Mouse (Mus musculus) B cell, adult 2 months (primary cell): ENCODE results near the gene Fbln5.

Source experiments
- DNase-seq, 2 experiments: peaks; one replicate each; pipeline ENCODE4 v3.0.0; 2022

Fbln5 gene

GRCm38 (mm10) chr12:101807400-101807799 is 11.5 kb downstream of the Fbln5 start:
- no peak for DNase-seq

GRCm38 (mm10) chr12:101802445-101802844 is 16.4 kb downstream of the Fbln5 start:
- no peak for DNase-seq

DNA sequence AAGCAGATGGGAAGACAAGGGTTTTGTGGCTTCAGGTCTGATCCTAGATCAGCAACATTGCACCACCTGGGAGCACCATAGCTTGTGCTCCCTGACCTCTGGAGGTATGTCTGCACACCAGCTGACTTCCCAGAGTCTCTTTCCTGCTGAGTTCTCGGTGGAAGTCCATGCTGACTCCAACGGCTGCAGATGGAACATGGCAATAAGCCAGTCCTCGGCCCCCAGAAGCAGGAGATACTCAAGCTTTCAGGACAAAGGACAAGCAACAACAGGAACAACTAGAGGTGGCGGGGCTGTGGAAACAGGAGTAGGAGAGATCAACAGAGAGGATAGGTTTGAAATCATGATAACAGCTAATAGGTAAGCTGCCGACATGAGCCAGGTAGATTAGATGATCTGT is 17.1 kb downstream of the Fbln5 start:
- no peak for DNase-seq

DNA sequence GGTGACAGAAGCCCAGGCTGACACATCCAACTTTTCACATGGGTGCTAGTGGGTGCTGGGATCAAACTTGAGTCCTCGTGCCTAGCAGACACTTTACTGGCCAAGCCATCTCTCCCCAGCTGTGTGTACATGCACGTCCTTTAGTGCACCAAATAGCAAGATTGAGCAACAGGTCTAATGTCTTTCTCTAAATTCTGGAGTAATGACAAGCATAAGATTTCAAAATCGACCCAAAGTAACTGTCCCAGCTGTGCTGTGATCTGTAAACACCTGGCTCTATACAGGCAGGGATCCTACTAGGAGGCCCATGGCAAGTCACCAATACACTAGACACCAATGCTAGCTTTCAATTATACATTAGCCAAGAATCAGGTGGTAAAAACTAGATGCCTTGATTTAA is 17.8 kb downstream of the Fbln5 start:
- DNase-seq = no peak

GRCm38 (mm10) chr12:101798189-101798922 is 20.5 kb downstream of the Fbln5 start:
- DNase-seq = no peak

DNA sequence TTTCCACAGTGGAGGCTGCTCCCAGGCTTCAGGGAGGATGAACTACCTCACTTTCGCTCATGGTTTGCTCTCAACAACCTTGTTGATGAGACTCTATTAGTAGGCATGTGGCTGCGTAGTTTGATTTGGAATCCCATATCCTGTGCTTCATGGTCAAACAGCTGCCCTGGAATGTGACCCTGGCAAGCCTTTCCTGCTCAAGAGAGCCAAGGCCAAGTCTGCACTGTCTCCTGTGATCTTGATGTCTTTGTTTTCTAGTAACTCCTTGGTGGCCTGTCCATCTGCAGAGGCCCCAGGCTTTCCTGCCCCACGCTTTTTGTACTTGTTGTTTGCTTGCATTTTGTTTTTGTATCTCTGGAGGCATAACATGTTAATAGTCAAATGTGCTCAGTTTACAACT is 24.4 kb downstream of the Fbln5 start:
- DNase-seq = no peak

GRCm38 (mm10) chr12:101793221-101793621 is 25.6 kb downstream of the Fbln5 start:
- no peak for DNase-seq

DNA sequence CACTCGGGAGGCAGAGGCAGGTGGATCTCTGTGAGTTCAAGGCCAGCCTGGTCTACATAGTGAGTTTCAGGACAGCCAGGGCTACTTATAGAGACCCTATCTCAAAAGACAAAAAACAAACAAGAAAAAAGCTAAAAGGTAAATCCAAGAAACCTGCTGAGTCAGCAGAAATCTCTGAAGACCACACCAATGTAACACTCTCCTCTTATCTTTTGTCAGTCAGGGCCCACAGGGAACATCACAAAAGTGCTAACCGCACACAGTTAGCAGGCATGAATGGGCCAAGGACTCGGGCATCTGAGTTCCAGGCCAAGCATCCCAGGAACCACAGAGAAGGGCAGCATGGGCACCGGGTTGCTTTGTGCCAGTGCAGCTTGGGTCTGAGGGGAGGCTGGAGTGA is 26.2 kb downstream of the Fbln5 start:
- no peak for DNase-seq

- DNase-seq = no peak
Measured at GRCm38 (mm10) chr12:101789767-101790166, 29.1 kb downstream of the Fbln5 start.

DNA sequence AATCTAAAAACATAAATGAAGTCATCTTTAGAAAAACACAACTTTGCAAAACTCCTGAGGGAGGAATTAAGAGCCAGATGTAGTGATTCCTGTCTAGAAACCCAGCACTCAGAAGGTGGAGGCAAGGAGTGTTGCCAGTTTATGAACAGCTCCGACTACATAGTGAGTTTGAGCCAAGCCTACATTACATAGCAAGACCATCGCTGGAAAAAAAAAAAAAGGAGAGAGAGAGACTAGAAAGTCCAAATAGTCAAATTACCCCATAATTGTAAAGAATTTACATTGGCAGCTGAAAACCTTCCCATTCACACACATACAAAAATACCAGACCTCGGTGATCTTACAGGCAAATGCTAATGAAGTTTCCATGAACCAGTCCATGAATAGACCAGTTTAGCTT is 29.6 kb downstream of the Fbln5 start:
- no peak for DNase-seq

- no peak for DNase-seq
Measured at GRCm38 (mm10) chr12:101782787-101783186, 36.1 kb downstream of the Fbln5 start.

DNA sequence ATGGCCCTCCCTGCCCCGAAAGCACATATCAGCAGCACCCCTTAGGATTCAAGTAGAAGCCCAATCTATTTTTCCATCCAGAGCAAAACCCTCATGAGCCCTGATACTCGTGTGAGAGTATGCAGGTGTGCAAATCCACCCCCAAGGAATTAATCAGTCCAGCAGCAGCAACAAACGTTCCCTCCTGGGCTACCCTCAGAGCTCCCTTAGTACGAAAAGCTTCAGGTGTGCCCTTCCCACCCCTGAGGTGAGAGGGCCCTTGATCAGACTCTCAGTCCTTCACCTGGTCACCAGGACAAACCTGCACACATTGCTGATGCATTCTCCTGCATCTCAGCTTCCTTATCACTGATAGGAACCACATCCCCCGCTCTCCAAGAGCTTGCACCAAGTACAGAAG is 37.9 kb downstream of the Fbln5 start:
- DNase-seq = no peak

DNA sequence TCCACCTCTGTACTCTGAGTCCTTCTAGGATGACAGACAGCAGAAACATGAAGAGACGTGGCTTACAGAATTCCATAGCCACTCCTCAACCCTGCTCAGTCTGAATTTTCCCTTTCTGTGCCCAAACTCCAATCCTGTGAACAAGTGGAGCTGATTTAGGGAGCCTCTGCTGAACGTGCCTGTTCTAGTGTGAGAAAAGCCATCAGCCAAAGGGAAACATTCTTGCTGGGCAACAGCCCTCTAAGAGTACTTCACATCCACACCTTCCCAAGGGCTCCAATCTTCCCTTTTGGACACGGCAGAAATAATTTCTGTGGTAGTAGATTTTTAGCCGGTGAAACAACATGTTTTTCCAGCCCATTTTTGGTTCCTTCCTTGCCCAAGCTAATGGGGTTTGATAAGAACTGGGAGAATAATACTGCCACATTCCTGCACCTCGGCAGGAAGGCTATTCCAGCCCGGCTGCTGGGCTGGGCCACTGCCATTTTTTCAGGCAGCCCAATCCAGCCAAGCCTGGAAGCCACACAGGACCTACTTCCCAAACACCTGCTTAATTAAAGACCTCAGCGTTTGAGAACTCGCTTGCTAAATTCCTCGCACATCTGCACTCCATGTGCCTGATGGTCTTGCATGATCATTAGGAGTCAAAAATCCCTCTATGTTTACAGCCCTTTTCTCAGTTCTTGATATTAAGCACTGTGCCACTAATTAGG is 41.1 kb downstream of the Fbln5 start:
- DNase-seq = no peak

DNA sequence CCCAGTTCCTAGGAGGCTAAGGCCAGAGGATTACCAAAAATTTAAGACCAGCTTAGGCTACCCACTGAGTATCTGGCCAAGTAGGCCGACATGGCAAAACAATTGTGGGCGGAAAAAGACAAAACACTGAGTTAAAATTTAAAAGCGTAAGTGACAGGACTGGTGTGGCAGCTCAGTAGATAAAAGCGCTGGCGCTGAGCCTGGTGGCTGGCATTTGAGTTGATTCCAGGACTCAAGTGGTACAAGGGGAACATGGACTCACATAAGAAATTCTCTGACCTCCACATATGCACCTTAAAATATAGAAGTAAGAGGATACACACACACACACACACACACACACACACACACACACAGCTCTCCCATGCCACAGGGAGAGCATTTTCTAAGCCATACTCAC is 42.5 kb downstream of the Fbln5 start:
- DNase-seq = no peak

DNA sequence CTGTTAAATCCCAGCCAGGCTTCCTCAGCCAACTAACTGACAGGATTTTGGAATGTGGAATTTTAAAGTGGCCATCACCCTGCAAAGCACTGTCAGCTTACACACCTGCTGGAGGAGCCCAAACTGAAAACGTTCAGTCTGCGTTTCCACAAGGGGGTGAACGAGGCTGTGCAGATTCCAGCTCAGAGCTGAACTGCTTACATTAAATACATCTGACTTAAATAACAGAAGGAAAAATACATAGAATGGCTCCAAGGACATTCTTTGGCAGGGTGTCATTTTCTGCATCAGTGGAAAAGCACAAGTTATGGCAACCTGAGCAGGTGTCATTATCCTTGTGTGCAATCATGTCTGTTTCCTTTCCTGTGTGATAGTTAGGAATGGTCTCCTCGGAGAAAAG is 44.7 kb downstream of the Fbln5 start:
- DNase-seq = no peak

- no peak for DNase-seq
Measured at GRCm38 (mm10) chr12:101772962-101773361, 45.9 kb downstream of the Fbln5 start.

- no peak for DNase-seq
Measured at GRCm38 (mm10) chr12:101770283-101771015, 48.4 kb downstream of the Fbln5 start.

DNA sequence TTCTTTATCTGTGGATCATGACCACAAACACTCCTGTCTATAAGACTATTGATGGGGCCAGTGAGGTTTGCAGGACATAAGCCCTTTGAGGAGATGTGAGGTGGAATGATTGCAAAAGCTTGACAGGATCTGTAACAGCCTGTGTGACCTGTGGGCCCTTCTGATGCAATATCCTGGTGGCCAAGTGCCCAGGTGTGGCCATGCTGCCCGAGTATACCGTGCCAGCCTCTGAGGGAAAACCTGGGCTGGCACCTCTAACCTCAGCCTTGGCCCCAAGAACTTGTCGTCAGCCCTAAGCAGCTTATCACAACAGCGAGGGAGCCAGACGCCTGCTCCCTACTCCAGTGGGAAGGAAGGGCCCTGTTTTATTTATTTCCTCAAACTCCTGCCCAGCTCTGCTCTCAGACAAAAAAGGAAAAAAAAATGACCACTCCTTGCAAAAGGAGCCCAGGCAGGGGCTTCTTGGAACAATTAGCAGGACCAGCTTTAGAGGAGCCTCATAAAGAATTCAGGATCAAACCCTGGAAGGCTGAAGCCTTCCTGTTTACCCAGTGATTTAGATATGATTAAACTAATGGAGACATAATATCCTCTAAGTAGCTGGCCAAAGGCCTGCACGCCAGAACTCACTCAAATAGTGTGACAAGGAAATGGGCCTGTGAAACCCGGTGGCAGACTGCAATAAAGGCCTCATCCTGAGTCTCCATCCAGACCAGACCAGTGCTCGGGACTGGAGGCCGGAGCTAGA is 51.4 kb downstream of the Fbln5 start:
- no peak for DNase-seq

DNA sequence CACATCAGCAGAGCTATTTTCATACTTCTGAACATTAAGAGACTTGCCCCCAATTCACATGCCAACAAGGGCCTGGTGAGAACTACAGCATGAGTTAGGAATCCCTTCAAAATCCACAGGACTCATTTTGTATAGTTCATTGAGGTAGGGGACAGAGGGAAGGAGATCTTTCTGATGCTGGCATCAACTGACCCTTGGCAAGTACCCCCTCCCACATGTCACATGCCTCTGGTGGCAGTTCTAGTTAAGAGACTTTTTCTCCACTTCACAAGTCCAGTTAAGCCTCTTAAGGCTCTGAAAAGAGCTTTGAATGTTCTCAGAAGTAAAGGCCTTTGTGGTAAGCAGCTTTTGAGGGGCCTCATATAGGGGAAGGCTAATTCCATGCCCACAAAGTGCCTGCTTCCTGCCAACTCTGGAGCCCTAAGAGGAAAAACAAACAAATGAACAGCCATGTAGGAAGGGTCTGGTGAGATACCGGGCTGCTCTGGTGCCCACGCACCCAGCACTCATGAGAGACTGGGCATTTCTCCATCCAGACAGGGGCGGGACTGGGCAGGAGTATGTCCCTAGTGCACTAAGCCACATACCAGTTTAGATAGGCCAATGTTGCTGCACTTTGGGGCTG is 52.5 kb downstream of the Fbln5 start:
- no peak for DNase-seq

GRCm38 (mm10) chr12:101764870-101765269 is 54.0 kb downstream of the Fbln5 start:
- no peak for DNase-seq

DNA sequence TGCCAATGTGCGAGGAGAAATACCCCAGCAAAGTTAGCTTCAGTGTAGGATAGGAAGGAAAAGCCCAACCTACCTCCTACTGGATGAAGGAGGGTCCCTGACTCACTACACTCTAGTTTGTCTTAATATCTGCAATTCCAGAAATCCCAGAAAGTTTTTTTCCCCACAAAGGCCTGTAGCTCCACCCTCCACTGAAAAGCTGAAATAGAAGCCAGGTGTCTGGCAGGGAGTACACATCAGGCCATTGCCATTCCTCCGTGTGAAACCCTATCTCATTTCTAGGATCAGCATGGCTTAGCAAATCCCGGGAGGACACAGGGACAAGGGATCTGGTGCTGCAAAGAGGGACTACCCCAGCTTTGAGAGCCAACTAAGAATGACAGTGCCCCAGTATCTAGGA is 55.8 kb downstream of the Fbln5 start:
- DNase-seq = no peak

DNA sequence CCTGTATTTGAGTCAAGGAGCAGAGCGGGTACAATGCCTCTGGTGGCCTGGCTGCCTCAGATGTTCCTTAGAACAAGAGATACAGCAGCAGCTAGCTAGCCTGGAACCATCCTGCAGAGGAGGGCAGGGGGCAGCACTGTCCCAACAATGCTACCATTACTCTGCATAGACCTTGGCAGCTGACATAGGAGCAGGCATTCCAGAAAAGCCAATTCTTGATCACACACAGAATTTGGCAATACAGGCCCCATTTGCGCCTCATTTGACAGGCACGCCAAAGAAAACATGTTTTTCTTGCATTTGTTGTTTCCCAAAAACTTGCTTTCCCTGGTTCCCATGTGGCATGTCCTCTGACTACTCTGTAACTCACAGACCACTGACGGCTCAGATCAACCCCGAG is 56.8 kb downstream of the Fbln5 start:
- DNase-seq = no peak
